ENCODE assay signal across 25 mouse cellular contexts in the genomic region with DNA sequence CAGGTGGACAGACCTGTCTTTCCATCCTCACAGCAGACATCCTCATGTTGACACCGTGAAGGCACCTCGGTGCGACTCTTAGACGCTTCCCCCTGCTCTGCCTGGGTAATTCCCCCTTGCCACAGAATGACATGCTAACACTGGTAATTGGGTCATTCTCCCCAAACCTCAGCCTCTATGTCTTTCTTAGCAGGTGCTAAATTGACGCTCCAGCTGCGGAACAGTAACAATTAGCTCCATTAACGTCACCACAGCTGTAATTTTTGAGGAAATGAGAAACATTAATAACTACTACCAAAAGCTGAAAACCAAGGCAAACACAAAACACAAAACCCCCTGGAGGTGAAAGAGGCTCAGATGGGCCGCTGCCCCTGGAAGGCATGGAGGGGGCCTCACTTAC.
"Had no signal": no experiment of that assay in that cellular context is flagged by ENCODE, and none has a peak within 500 bp of the region (broad histone marks: within the 10 kb centered on the region; RNA-seq: fewer than 3 reads in every experiment).

No protein-coding gene starts in this region.

- H3K4me2 ChIP-seq: heart, embryonic 12.5 days; hindbrain, embryonic 14.5 days; intestine, embryonic 15.5 days; limb, embryonic 13.5 days; limb, embryonic 15.5 days; liver, embryonic 12.5 days had no signal

- H3K27ac ChIP-seq: gastrocnemius, adult 2 months; heart, embryonic 10.5 days; hindbrain, embryonic 10.5 days; hindbrain, embryonic 14.5 days; intestine, embryonic 15.5 days; layer of hippocampus, adult 2 months; left cerebral cortex, adult 2 months; limb, embryonic 13.5 days; limb, embryonic 15.5 days; liver, embryonic 12.5 days had no signal

- H3K9me3 ChIP-seq: heart, embryonic 10.5 days; heart, embryonic 12.5 days; hindbrain, embryonic 10.5 days; intestine, embryonic 15.5 days; limb, embryonic 13.5 days; limb, embryonic 15.5 days; liver, embryonic 12.5 days had no signal

- H3K36me3 ChIP-seq: heart, embryonic 10.5 days; heart, embryonic 12.5 days; hindbrain, embryonic 10.5 days; intestine, embryonic 15.5 days; limb, embryonic 13.5 days; limb, embryonic 15.5 days; liver, embryonic 12.5 days had no signal

- DNase-seq: gastrocnemius, adult 2 months; gastrocnemius, postnatal 10 days; gastrocnemius, postnatal 25 days; heart, adult 18-20 months; heart, postnatal 10 days; heart, postnatal 4 days; kidney, adult 18-20 months; kidney, adult 8-10 months; kidney, postnatal 10 days; kidney, postnatal 25 days; kidney, postnatal 4 days; left cerebral cortex, postnatal 4 days had no signal

- H3K4me1 ChIP-seq: intestine, embryonic 15.5 days; liver, embryonic 12.5 days had no signal

- H3K27me3 ChIP-seq: intestine, embryonic 15.5 days; limb, embryonic 13.5 days; limb, embryonic 15.5 days; liver, embryonic 12.5 days had no signal

- ATAC-seq: hindbrain, embryonic 16.5 days; inflammation-experienced regulatory T-cells, adult 6 months; intestine, embryonic 15.5 days; intestine, postnatal 0 days; liver, embryonic 12.5 days had no signal

- H3K9ac ChIP-seq: heart, embryonic 12.5 days; hindbrain, embryonic 14.5 days; intestine, embryonic 15.5 days; limb, embryonic 13.5 days; limb, embryonic 15.5 days; liver, embryonic 12.5 days had no signal

- H3K4me3 ChIP-seq: gastrocnemius, adult 2 months; heart, embryonic 10.5 days; heart, embryonic 12.5 days; hindbrain, embryonic 10.5 days; intestine, embryonic 15.5 days; layer of hippocampus, adult 2 months; left cerebral cortex, adult 2 months; limb, embryonic 13.5 days; limb, embryonic 15.5 days; liver, embryonic 12.5 days had no signal
